Mouse (Mus musculus) heart, postnatal 14 days (tissue): ENCODE results near the gene Psma6. TPM values are rescaled to one million over a fixed set of nuclear protein-coding genes. Genes with fewer than 3 reads are reported as not detected.
"Not testable (repeated sequence)": the region's sequence is repeated elsewhere in the genome, so short reads cannot be mapped to it uniquely, and the experiment has no call there.

ENCODE experiments used
- DNase-seq, 2 experiments: peaks; one replicate each; pipeline ENCODE4 v3.0.0; 2021 to 2022
- intact Hi-C: fragments of 180-260 bp; cut with DNase I; formaldehyde crosslinking; loops from one replicate; pipeline ENCODE4 v1.15.1; 2025
- total RNA-seq, 2 experiments: library from RNA; stranded (reverse); gene quantifications; 2 replicates each; pipeline ENCODE4 v1.2.3; 2021

The Psma6 gene
- total RNA-seq, 2 experiments from 2014 or later, result 160 to 168 TPM

- intact Hi-C loops, result no loop called here
Observed at GRCm38 (mm10) chr12:55389132-55390081, 5.4 kb downstream of the Psma6 start.

GRCm38 (mm10) chr12:55392120-55392519 lies 8.1 kb downstream of the Psma6 start:
- intact Hi-C loops, result no loop called here
- no peak for DNase-seq

More at GRCm38 (mm10) chr12:55389132-55390081, 5.4 kb downstream of the Psma6 start:
- DNase-seq, result peak; percentile 22 to 23

GRCm38 (mm10) chr12:55392733-55393577 lies 8.9 kb downstream of the Psma6 start:
- DNase-seq, result no peak
- intact Hi-C loops, result no loop called here

- intact Hi-C loops, result loop anchor here (5.0 kb wide), 1 partner anchor 47 kb away; no protein-coding TSS in a partner anchor
- DNase-seq, result not testable (repeated sequence)
Observed at GRCm38 (mm10) chr12:55395601-55396000, 11.6 kb downstream of the Psma6 start.

GRCm38 (mm10) chr12:55396536-55396935 lies 12.5 kb downstream of the Psma6 start:
- DNase-seq, result no peak
- intact Hi-C loops, result loop anchor here (5.0 kb wide), 1 partner anchor 46 kb away; no protein-coding TSS in a partner anchor

- intact Hi-C loops, result loop anchor here (1.0 to 5.0 kb wide), 3 partner anchors 45 to 98 kb away; partner anchors contain the start of gene Nfkbia
- DNase-seq, result peak in 1 of 2 experiments; percentile 30
Observed at GRCm38 (mm10) chr12:55397544-55398239, 13.7 kb downstream of the Psma6 start.

- peak; percentile 92 to 93 for DNase-seq
- intact Hi-C loops, result loop anchor here (1.0 to 5.0 kb wide), 2 partner anchors 44 to 94 kb away; partner anchors contain the start of gene Nfkbia
Observed at GRCm38 (mm10) chr12:55398240-55399127, 14.5 kb downstream of the Psma6 start.

- DNase-seq, result no peak
- intact Hi-C loops, result loop anchor here (5.0 kb wide), 1 partner anchor 43 kb away; no protein-coding TSS in a partner anchor
Observed at GRCm38 (mm10) chr12:55399128-55399677, 15.2 kb downstream of the Psma6 start.

GRCm38 (mm10) chr12:55407888-55408287 lies 23.9 kb downstream of the Psma6 start:
- DNase-seq, result no peak
- intact Hi-C loops, result no loop called here

- intact Hi-C loops, result no loop called here
- no peak for DNase-seq
Observed at GRCm38 (mm10) chr12:55415255-55415654, 31.2 kb downstream of the Psma6 start.

GRCm38 (mm10) chr12:55415762-55416161 lies 31.7 kb downstream of the Psma6 start:
- no peak for DNase-seq
- intact Hi-C loops, result no loop called here

- DNase-seq, result no peak
- intact Hi-C loops, result no loop called here
Observed at GRCm38 (mm10) chr12:55420220-55420619, 36.2 kb downstream of the Psma6 start.

GRCm38 (mm10) chr12:55422057-55422456 lies 38.0 kb downstream of the Psma6 start:
- intact Hi-C loops, result no loop called here
- no peak for DNase-seq

- no peak for DNase-seq
- intact Hi-C loops, result no loop called here
Observed at GRCm38 (mm10) chr12:55426300-55426699, 42.3 kb downstream of the Psma6 start.

- intact Hi-C loops, result no loop called here
- DNase-seq, result no peak
Observed at GRCm38 (mm10) chr12:55429201-55429600, 45.2 kb downstream of the Psma6 start.

- DNase-seq, result no peak
- intact Hi-C loops, result loop anchor here (5.0 kb wide), 1 partner anchor 63 kb away; no protein-coding TSS in a partner anchor
Observed at GRCm38 (mm10) chr12:55429956-55430355, 45.9 kb downstream of the Psma6 start.

GRCm38 (mm10) chr12:55432284-55432919 lies 48.4 kb downstream of the Psma6 start:
- intact Hi-C loops, result loop anchor here (5.0 kb wide), 1 partner anchor 65 kb away; no protein-coding TSS in a partner anchor
- DNase-seq, result no peak

- intact Hi-C loops, result loop anchor here (5.0 kb wide), 1 partner anchor 66 kb away; no protein-coding TSS in a partner anchor
Observed at GRCm38 (mm10) chr12:55432920-55433284, 48.9 kb downstream of the Psma6 start.

More at GRCm38 (mm10) chr12:55432920-55433284, 48.9 kb downstream of the Psma6 start:
- no peak for DNase-seq
